ENCODE assay signal across 8 mouse cellular contexts in genomic region chr12:113074329-113075062, GRCm38 (mm10). TPM values are rescaled to one million over a fixed set of nuclear protein-coding genes. Genes with fewer than 3 reads are reported as not detected.
A peak's percentile ranks its signal among the peaks of the same experiment; 100 is the strongest.
DNase-seq lines count a peak whose midpoint lies in the region; ATAC-seq lines count a peak whose summit lies in the region.

Gene Tex22 (plus strand): TSS chr12:113074502.

- peak; percentile 95 for DNase-seq in adrenal gland, postnatal 14 days
- DNase-seq in embryonic facial prominence, embryonic 11.5 days (ENCODE audit: low spot score): peak; percentile 89
- peak; percentile 88 for DNase-seq in kidney, adult 11 months
- DNase-seq in left cerebral cortex, postnatal 4 days: peak; percentile 91
- peak; percentile 98 for DNase-seq in midbrain, embryonic 11.5 days (ENCODE audit: low spot score, missing footprints)
- DNase-seq in skeletal muscle tissue, adult 2 months (ENCODE audit: low read depth, low spot score): peak; percentile 74
- no peak for DNase-seq in adipocyte (ENCODE audit: low spot score)

- peak within 1 kb of the TSS; percentile 70 for H3K9ac ChIP-seq in embryonic facial prominence, embryonic 11.5 days (replicated peaks; ENCODE audit: low read length)
- H3K9ac ChIP-seq in midbrain, embryonic 11.5 days (ENCODE audit: low read length): peak within 1 kb of the TSS; percentile 71

- H3K4me2 ChIP-seq in embryonic facial prominence, embryonic 11.5 days (ENCODE audit: low read depth, low read length): peak within 1 kb of the TSS; percentile 80
- peak within 1 kb of the TSS; percentile 81 for H3K4me2 ChIP-seq in midbrain, embryonic 11.5 days

- H3K4me3 ChIP-seq in embryonic facial prominence, embryonic 11.5 days (ENCODE audit: low read depth, low read length): peak within 1 kb of the TSS; percentile 38
- H3K4me3 ChIP-seq in midbrain, embryonic 11.5 days (ENCODE audit: low read depth, low read length): peak within 1 kb of the TSS; percentile 38

- intact Hi-C loops in left cerebral cortex, postnatal 4 days (cut with DNase I): no loop called here

- ATAC-seq in embryonic facial prominence, embryonic 11.5 days (replicated peaks; ENCODE audit: insufficient number of reproducible peaks, low FRiP score, low TSS enrichment, low read depth): peak; percentile 94
- ATAC-seq in granulocyte monocyte progenitor cell, adult 5-6 weeks (replicated peaks; ENCODE audit: poor library complexity, severe bottlenecking): peak; percentile 71
- ATAC-seq in midbrain, embryonic 11.5 days (ENCODE audit: low FRiP score): peak; percentile 90

- H3K4me1 ChIP-seq in embryonic facial prominence, embryonic 11.5 days (ENCODE audit: control insufficient read depth, insufficient read depth, low read length): no peaks in the 10 kb centered on the region
- H3K4me1 ChIP-seq in midbrain, embryonic 11.5 days (ENCODE audit: control insufficient read depth, insufficient read depth, low read length): peaks cover 17% of the 10 kb centered on the region

- no peaks in the 10 kb centered on the region for H3K36me3 ChIP-seq in embryonic facial prominence, embryonic 11.5 days (replicated peaks; ENCODE audit: control insufficient read depth, insufficient read depth, low read depth, low read length)
- peaks cover 6% of the 10 kb centered on the region for H3K36me3 ChIP-seq in midbrain, embryonic 11.5 days (ENCODE audit: control insufficient read depth, insufficient read depth, low read length)

- WGBS in embryonic facial prominence, embryonic 11.5 days: 3% methylated on average over 32 of the region's 32 CpGs
- WGBS in midbrain, embryonic 11.5 days: 4% methylated on average over 32 of the region's 32 CpGs

- H3K27ac ChIP-seq in embryonic facial prominence, embryonic 11.5 days (replicated peaks; ENCODE audit: low read depth, low read length): peak within 1 kb of the TSS; percentile 54
- peak within 1 kb of the TSS; percentile 79 for H3K27ac ChIP-seq in midbrain, embryonic 11.5 days (ENCODE audit: low read depth, low read length)

- H3K9me3 ChIP-seq in embryonic facial prominence, embryonic 11.5 days (replicated peaks; ENCODE audit: control insufficient read depth, low read length): no peaks in the 10 kb centered on the region
- H3K9me3 ChIP-seq in midbrain, embryonic 11.5 days (ENCODE audit: control insufficient read depth, low read length): no peaks in the 10 kb centered on the region

- H3K27me3 ChIP-seq in embryonic facial prominence, embryonic 11.5 days (ENCODE audit: control insufficient read depth, insufficient read depth, low read length): no peaks in the 10 kb centered on the region
- H3K27me3 ChIP-seq in midbrain, embryonic 11.5 days (ENCODE audit: control insufficient read depth, insufficient read depth, low read length): no peaks in the 10 kb centered on the region

RNA-seq across cellular contexts. Expression of gene Tex22, which starts in this region (rescaled TPM):
- total RNA-seq in adrenal gland, postnatal 14 days (2021): 0.37 and 0.49 TPM in 2 replicates
- polyA plus RNA-seq in embryonic facial prominence, embryonic 11.5 days (2014; fragmentation: Nextera tagmentation; extraction: Ambion mirVana): not detected in 2 replicates
- not detected in 2 replicates for total RNA-seq in granulocyte monocyte progenitor cell, adult 5-6 weeks (2014; fragmentation: Nextera tagmentation)
- not detected in 2 replicates for total RNA-seq in granulocyte monocyte progenitor cell, adult 5-6 weeks (2017)
- under 1 TPM; 0.40 to 0.74 TPM for total RNA-seq in left cerebral cortex, postnatal 4 days (2021)
- not detected in 2 replicates for polyA plus RNA-seq in midbrain, embryonic 11.5 days (2014; fragmentation: Nextera tagmentation; extraction: Ambion mirVana)

Comparison
In these comparisons a context has a peak if more than half of its experiments do, and no peak if none do; other contexts are left out.
1. Peak in DNase-seq in adrenal gland, postnatal 14 days; RNA of the gene not detected or under 1 TPM.
2. Peak in DNase-seq, ATAC-seq, H3K4me3 ChIP-seq, H3K27ac ChIP-seq, H3K9ac ChIP-seq and H3K4me2 ChIP-seq in embryonic facial prominence, embryonic 11.5 days; RNA of the gene not detected or under 1 TPM.
3. Peak in ATAC-seq in granulocyte monocyte progenitor cell, adult 5-6 weeks; RNA of the gene not detected or under 1 TPM.
4. Peak in DNase-seq in left cerebral cortex, postnatal 4 days; RNA of the gene not detected or under 1 TPM.
5. Peak in DNase-seq, ATAC-seq, H3K4me3 ChIP-seq, H3K27ac ChIP-seq, H3K9ac ChIP-seq and H3K4me2 ChIP-seq in midbrain, embryonic 11.5 days; RNA of the gene not detected or under 1 TPM.